Mouse (Mus musculus) kidney, postnatal 25 days (tissue): ENCODE results near the gene Hbs1l.

Source experiments
- DNase-seq, 2 experiments: peaks; one replicate each; pipeline ENCODE4 v3.0.0; 2021; ENCODE audit warnings: mixed read lengths in 2 of 2

Hbs1l gene

DNA sequence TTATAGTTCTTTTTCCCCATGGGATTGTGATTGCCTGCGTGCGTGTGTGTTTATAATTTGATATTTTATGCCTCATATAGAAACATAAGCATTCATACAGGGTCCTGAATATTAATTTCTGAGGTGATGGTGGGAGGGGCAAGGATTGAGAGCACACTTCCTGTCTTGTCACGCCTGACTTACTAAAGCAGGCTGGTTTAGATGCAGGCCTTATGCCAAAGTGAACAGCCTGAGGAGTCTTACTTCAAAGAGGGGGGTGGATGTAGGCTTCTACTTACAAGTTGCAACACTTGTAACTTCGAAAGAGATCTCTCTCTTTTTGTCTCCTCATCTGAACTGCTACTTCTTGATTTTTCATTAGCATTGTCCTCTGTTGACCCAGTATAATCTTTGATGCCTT is 18.0 kb downstream of the Hbs1l start:
- peak in 1 of 2 experiments; percentile 51 for DNase-seq

DNA sequence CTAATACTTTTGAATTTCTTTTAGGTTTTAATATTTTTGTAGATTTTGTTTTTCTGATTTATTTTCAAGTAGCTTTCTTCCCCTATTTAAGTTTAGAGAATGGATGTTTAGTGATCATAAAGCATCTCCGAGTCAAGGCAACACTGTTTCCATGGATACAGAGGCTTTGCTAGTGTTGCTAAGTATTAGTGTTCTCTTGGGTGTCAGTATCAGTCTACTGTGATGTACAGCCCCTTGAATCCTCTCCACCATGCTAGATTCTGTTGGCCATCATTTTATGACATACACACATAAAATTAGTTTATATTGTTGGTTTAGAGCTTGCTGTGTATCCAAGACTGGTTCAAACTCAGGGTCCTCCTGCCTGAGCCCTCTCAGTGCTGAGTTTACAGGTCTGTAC is 20.3 kb downstream of the Hbs1l start:
- DNase-seq, result no peak

DNA sequence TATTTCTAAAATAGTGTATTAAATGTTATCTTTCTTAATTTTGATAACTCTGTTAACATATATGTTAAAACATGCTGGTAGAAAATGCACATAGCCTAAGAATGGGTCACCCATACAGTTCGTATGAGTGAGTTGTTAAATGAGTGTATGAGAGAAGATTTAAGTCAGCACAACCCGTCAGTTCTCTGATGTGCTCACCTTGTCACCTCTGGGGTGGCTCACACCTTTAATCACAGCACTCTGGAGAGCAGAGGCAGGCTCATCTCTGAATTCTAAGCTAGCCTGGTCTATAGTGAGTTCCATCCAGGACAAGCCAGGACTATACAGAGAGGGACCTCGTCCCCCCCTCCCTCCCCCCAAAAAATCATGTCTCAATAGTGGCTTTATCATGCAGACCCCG is 22.5 kb downstream of the Hbs1l start:
- no peak for DNase-seq

DNA sequence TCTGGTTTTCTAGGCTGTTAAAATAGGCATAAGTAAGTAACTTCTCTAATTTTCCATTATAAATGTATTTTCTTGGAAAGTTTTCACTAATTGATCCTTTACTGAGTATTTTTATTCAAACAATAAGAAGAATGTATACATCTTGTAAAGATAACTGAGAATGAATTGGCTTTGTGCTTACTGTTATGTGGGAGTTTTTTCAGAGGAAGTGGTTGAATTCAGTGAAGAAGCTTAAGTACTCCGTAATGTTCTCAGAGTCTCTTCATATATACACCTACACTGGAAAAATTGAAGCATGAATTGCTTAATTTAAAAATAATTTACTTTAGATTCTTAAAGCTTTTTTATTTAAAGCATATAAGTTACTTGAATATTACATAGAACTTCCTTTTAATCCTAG is 23.2 kb downstream of the Hbs1l start:
- no peak for DNase-seq

DNA sequence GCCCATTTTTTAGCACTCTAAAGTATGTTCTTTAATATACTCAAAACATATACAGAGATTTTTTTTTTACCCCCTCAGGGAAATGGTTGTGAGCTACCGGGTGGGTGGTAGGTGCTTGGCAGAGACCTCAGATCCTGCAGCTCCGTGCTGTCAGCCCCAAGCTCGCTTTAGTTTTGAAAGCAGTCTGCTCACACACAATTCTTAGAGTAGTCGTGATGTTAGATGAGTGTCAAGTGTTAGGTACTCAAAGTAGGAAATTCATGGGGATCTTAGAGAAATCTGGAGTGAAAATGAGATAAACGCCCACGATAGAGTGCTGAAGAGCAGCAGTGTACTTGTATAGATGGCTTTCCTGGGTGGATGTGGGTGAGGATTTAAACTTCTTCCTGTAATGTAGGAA is 24.8 kb downstream of the Hbs1l start:
- no peak for DNase-seq

DNA sequence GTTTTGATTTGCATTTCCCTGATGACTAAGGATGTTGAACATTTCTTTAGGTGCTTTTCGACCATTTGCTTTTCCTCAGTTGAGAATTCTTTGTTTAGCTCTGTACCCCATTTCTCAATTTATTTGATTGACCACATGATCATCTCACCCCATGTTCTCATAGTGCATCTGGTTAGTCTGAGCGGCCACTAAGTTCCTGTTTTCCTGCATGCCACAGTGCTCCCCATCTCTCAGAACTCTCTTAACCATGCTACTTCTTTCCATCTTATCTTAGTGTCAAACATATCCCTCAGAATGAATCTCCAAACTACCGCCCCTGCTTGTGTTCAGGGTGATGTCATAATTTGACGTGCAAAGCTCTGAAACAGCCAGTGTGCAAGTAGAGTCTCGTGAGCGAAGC is 30.6 kb downstream of the Hbs1l start:
- DNase-seq, result no peak

DNA sequence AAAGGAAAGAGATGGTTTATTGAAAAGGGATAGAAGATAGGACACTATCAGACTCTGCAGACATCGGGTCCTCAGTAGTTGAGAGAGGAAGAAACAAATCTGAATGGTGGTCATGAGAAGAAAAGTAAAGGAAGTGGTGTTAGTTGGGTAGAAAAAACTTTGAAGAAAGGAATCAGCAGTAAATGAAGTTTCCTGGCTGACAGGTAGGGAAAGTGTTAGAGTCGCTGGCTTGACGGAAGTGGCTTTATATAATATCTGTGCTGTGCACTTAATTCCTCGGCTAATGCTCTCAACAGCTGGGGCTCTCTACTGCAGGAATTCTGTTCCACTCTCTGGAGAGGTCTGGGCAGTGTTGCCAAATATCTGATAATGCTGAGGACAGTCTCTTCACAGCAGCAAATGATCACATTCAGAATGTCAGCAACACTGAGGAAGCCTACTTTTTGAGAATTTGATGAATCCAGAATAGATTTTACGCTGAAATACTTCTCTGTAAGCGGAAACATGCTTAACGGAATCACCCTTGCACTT is 31.9 kb downstream of the Hbs1l start:
- DNase-seq, result no peak

DNA sequence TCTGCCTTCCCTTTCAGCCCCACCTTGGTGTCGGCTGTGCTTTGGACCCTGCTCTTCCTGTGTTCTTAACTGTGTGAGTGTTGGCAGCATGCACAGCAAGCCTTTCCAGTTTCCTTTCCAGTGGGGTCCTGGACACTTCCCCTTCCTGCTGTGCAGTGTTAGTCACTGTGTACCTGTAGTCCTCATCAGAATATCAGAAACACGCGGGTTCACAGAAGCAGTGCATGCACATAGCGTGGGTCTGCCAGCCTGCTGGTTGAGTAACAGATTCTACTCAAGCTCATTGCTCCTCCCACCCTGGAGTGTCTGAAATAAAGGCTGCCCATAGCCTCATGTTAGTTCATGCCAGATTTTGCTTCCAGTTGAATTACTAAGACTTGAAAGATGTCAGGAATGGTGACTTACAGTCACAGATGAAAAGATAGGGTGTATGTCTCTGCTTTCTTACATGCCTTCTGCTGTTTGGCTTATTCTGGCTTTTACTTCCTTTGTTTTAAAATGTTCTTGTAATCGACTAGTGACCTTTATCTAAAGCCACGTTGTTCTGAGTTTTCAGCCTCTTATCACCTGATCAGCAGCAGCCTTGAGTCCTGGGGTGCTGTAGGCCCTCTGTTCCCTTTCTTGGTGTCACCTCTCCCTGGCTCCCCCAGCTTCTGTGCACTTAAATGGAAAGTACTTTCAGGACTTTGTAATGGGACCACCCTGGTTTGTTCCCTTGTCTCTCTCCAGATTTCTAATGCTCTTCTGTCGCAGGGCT is 38.7 kb downstream of the Hbs1l start:
- no peak for DNase-seq

DNA sequence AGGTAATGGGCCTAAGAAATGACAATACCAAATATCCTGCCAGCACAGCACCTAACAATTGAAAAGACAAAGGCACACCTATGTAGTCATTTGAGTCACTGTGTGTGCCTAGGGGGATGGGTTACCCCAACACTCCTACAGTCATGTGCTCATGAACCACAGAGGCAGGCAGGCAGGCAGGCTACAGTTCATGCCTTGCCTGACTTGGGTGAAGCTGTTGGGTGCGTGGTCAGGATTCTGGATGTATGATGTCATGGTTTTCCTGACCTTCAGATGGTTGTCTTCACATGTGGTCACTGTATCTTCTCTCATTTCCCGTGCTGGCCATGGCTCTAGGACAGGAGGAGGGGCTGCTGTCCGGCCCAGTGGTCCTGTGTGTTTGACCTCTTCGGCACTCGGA is 39.8 kb downstream of the Hbs1l start:
- no peak for DNase-seq

DNA sequence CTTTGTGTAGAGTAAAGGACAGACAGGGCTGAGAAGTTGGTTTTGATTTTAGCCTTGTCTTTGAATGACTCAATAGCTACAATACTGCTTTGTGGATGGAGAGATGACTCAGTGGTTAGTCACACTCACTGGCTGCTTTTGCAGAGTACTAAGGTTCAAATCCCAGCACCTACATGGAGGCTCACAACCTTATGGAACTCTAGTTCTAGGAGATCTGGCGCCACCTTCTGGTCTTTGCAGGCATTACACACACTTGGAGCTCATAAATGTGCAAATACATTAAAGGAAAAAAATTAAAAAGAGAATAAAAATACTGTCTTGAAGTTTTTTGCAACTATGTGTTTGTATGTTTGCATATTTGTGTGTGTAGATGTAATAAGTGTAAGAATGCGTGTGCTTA is 41.4 kb downstream of the Hbs1l start:
- DNase-seq, result peak in 1 of 2 experiments; percentile 60

DNA sequence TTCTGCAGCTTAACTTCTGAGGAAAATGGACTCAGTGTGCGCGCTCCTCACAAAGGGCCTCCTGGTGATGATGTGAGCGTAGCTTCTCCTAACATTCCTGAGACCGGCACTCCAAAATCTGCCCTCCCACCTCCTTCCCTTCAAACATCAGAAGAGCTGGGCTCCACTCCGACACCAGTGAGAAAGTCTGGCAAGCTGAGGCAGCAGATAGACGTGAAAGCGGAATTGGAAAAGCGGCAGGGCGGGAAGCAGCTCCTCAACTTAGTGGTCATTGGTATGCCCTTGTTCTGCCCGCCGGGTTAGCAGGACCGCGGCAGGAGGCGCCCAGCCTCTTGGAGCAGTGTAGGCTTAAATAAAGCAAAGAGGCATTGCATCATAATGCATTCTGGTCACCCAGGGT is 45.9 kb downstream of the Hbs1l start:
- no peak for DNase-seq

DNA sequence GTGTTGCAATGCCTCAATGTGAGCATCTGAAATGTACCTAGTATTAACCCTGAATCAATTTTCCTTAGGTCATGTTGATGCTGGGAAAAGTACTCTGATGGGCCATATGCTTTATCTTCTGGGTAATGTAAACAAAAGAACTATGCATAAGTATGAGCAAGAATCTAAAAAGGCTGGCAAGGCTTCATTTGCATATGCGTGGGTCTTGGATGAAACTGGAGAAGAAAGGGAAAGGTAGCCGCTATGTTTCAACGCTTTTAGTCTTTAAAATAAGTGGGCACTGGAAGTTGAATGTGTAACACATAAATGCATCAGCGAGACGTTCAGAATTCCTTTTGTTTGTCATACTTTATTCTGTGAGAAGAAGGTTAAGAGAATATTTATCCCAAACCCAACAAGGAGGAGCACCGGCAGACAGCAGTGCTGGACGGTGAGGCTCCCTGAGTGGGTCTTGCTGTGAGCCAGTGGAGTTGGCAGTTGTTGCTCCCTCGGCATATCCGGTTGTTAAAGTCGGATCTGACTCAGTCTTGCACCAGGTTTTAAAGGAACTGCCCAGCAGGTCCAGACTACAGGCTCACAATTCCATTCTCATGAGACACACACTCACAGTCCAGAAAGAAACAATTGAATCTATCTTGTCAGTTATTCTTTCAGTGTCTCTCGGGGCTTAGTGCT is 46.7 kb downstream of the Hbs1l start:
- DNase-seq, result no peak

DNA sequence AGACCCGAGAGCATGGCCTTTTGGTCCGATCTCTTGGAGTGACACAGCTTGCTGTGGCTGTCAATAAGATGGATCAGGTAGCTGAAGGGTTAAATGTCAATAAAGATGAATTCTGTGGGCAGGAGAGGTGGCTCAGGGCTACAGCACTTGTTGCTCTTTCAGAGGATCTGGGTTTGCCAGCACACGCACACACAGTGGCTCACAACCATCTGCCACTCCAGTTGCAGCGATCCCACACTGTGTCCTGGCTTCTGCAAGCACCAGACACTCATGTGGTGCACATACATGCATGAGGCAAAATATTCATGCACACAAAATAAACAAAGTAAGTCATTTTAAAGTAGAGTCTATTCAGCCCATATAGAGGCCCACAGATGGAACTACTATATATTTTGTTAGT is 51.6 kb downstream of the Hbs1l start:
- no peak for DNase-seq

DNA sequence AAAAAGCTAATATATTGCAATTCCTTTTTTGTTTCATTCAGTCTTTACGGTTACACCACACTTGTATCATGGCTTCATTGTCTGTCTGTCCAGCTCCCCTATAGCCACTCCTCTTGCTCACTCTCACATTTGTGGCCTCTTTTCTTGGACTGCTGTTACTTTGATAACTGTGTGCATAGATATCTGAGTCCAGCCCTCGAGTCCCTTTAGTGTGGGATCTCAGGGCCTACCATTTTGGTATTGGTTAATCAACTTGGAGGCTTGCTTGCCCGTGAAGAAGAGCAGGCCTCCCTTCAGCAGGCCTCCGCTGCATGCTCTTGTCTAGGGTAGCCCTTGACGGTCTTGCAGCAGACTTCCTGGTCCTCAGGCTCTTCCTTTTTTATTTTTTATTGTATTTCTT is 53.7 kb downstream of the Hbs1l start:
- no peak for DNase-seq

DNA sequence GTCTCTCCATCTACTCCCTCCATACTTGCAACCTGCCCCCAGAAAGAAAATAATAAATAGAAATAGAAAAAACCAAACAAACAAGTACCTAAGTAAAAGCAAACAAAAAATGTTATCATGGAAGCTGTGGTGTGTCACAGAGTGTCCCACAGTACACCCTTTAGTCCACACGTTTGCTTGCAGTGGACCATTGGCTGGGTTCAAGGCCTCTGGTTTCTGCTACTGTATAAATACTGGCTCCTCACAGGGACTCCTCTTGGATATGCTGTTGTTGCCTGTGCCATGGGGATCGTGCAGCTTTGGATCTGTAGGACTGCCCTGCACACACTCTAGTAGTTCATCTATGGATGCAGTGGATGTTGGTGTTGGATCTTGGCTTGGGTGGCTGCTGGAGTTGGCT is 54.2 kb downstream of the Hbs1l start:
- DNase-seq, result no peak

DNA sequence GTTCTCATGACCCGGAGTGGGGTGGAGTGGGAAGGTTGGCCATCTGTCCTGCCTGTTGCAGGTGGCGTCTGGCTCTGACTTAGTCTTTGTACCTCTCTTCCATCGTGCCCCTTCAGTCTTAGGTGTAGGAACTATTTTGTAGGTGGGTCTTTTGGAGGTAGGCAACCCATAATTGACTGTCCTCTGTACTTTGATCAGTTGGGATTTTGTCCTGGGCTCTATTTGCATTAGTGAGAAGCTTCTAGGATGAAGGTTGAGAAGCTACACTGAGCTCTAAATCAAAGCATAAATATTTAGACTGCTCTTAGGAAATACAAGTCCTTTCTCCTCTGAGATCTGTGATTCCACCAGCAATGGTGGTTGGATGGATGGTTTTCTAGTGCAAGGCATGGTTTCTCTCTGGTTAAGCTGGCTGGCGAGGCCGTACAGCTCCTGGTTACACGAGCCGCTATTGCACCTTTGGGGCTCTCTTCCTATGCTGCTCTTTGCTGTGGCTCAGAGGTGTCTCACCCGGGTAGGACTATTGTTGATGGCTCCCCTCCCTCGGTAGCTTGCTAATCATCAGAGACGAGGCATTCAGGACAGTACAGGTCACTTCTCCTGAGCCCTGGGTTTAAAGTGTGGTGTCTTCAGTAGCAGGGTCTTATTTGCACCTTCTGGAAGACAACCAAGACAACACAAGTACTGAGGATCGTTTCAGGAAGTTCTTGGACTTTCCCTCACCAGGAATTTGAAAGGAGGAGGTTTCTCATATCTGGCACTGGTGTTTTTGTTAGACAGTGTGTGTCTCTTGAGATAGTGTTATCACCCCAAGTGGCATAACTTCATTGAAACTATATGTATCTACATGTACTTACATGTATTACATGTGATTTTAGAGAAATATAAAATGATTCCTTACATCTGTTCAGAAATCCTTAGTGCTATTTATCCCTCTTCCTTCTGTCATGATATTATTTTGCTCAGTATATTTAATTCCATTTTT is 55.0 kb downstream of the Hbs1l start:
- DNase-seq, result no peak

DNA sequence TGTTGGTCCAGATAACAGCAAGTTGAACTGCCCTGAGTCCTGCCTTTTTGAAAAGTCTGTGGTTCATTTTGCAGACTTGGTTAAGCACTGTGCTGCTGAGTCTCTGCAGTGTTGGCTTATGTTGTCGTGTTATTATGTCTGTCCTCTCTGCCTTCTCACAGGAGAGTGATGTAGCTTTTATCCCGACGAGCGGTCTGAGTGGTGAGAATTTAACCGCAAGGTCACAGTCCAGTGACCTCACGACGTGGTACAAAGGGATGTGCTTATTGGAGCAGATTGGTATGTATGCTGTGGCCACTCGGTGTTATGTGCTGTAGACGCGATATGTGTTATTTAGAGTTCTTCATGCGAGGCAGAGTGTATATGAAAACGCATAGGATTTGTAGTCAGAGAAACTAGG is 56.0 kb downstream of the Hbs1l start:
- DNase-seq, result no peak

DNA sequence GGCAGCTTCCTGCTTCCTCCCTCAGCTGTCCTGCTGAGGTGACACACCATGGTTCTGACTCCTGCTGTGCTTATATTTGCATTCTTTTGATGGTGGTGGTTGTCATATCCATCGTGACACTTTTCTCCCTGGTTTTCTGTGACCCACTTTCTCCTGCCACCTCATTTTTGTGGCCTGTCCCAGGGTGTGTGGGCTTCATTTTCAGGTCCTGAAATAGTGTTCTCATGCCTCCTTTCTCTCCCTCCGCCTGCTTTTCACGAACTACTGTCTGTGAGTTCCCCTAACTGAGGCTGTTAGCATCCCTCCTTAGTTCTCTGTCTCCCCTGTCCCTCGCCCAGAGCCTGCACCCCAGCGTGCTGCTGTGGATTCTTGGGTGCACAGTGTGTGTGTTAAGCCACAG is 58.1 kb downstream of the Hbs1l start:
- DNase-seq, result no peak

DNA sequence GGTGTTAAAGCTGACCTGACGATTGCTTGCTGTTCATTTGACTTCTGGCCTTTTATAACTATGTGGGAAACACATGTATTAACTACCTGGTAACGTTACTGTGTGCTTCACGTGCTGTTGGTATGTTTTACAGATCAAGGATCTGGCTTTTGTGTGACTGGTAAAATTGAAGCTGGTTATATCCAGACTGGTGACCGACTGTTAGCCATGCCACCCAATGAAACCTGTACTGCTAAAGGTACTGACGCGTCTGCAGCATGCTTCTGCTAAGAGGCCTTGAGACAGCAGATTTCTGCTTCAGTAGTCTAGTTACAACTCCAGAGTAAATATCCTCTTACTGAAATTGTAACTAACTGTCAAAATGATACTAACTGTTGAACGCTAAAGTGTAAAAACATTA is 58.7 kb downstream of the Hbs1l start:
- DNase-seq, result no peak

DNA sequence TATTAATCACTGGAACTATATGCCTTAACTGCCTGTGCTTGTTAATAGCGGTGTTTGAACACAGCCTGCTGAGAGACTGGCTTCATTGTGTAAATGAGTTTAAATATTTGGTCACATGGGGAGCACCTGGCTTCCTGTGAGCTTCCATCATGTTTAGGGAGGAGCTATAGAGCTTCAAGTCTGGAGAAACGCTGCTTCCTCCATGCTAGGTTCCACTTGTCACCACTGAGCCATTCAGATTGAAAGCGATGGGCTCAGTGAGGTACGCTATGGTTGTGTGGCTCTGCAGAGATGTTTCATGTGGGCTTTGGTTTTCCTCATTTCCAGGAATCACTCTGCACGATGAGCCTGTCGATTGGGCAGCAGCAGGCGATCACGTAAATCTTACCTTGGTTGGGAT is 62.2 kb downstream of the Hbs1l start:
- no peak for DNase-seq

DNA sequence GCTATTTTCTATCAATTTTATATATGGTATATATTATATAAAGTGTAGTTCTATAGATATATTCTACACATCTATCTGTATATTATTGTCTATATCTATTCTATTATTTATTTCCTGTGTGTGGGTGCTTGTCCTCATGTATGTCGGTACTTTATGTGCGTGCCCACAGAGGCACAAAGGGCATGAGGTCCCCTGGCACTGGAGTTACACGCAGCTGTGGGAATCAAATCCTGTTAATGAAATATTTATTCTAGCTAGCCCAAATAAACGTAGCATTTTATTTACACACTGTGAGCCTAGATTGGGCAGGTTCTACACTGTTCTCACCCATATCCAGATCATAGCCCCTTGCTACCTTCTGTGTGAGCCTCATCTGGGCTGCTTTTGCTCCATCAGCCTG is 63.3 kb downstream of the Hbs1l start:
- DNase-seq, result no peak

DNA sequence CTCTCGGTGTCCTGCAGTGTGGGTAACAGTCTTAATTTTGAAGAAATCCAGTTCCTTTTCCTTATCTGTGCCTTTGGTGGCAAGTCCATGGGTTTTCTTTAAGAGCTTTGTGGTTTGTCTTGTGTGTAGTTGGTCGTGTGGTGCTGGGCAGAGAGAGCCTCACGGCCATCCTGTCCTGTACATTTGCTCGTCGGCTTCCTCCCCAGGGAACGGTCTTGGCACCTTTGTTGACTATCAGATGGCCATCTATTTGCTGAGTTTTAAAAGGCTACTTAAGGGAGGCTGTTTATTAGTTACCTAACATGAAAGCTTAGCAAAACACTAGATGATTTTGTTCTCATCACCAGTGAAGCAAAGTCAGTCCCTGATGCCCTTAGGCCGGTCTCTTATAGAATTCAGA is 66.1 kb downstream of the Hbs1l start:
- DNase-seq, result no peak

DNA sequence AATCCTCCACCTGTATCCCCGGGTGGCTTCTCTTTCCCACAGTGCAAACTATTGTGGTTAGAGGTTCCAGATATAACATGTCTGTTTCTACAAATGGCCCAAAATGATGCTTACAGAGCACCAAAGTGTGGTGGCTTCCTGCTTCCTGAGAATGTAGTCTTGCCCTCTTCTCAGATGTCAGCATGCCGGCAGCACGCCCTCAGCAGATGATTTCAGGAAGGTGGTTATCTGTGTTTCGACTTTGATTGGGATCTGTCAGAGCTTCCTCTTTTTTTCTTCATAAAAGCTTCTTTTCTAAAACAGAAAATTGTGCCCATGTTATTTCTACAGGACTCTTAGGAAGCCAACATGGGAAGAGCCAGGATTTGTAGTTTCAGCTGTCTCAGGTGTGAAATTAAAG is 67.5 kb downstream of the Hbs1l start:
- no peak for DNase-seq
